Mouse (Mus musculus) megakaryocyte-erythroid progenitor cell, adult 5 weeks (primary cell): ENCODE data around the gene Gsx2. TPM values are rescaled to one million over a fixed set of nuclear protein-coding genes. Genes with fewer than 3 reads are reported as not detected.

Source experiments
- polyA plus RNA-seq: library from polyadenylated mRNA; stranded (reverse); fragments of >175 nt; gene quantifications from 2 replicates; pipeline ENCODE4 v1.2.3, GENCODE M21; 2012

Gsx2 gene
- not detected in 2 replicates for polyA plus RNA-seq

GRCm38 (mm10) chr5:75075383-75075941 is at the start of gene Gsx2:
Gene Gsx2 (plus strand): TSS chr5:75075601.

DNA sequence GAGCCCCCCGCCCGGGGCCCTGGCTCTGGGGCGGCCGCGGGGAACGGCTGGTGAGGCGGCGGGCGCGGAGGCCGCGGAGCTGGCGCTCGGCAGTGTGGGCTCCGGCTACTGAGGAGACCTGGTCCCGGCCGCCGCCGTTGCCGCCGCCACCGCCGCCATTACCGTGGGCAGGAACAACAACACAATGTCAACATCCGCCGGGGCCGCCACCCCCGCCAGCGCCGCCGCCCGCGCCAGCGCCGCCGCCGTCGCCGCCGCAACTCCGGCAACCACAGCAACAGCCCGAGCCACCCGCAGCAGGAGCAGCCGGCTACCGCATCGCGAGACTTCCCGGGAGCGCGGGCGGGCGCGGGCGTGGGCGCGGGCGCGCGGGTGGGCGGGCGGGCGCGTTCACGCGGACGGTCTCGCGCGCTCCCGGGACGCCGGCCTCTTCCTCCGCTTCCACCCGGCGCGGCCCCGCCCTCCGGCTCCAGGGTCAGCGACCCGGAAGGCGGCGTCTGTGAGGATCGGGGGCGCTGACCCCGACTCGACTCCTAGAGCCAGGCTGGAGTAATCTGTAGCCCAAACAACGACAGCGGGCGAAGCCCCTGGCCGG is 31.0 kb upstream of the Gsx2 start, which contains the start of gene Chic2:
Chic2 (minus strand) TSS at position 465 of the 595 bp plus-strand sequence.

Other genes with a start within 250 kb of the Gsx2 start
- gene Chic2, start 30.8 kb upstream of the Gsx2 start, polyA plus RNA-seq, result 27.2 and 30.6 TPM in 2 replicates
- 0.01 TPM in 1 of 2 replicates, not detected in the other for gene Pdgfra, start 76.7 kb downstream of the Gsx2 start, polyA plus RNA-seq